Mouse (Mus musculus) splenic B cell, adult 2 months (primary cell): Measurements from ENCODE around the gene Arid3c.
A peak's percentile ranks its signal among the peaks of the same experiment; 100 is the strongest.
"Not testable (repeated sequence)": the region's sequence is repeated elsewhere in the genome, so short reads cannot be mapped to it uniquely, and the experiment has no call there.

ENCODE experiments used
- DNase-seq: peaks from one replicate; pipeline ENCODE4 v3.0.0-alpha.2; 2011; ENCODE audit warnings: low read depth, low spot score
- H3K27me3 ChIP-seq: 2 replicates; pipeline ENCODE4 v1.6.1; 2012; ENCODE audit warnings: mild to moderate bottlenecking, low read length, moderate library complexity, mixed read lengths; ENCODE audit not compliant: control insufficient read depth, poor library complexity, insufficient read depth, severe bottlenecking
- H3K36me3 ChIP-seq: 2 replicates; pipeline ENCODE4 v1.6.1; 2012; ENCODE audit warnings: mild to moderate bottlenecking, low read length, moderate library complexity, mixed read lengths; ENCODE audit not compliant: control insufficient read depth, poor library complexity, insufficient read depth, severe bottlenecking

The Arid3c gene

GRCm38 (mm10) chr4:41702226-41702625 lies 28.7 kb downstream of the Arid3c start:
- H3K27me3 ChIP-seq, H3K36me3 ChIP-seq, DNase-seq: not testable (repeated sequence)

GRCm38 (mm10) chr4:41700224-41700623 lies 30.7 kb downstream of the Arid3c start:
- DNase-seq, H3K27me3 ChIP-seq, H3K36me3 ChIP-seq: not testable (repeated sequence)

GRCm38 (mm10) chr4:41699783-41700182 lies 31.2 kb downstream of the Arid3c start, which contains the start of gene Il11ra1:
TSS of gene Il11ra1 (plus strand) at chr4:41699989.
- DNase-seq, H3K36me3 ChIP-seq, H3K27me3 ChIP-seq: not testable (repeated sequence)

GRCm38 (mm10) chr4:41698421-41699016 lies 32.4 kb downstream of the Arid3c start:
- not testable (repeated sequence) for H3K27me3 ChIP-seq, DNase-seq

GRCm38 (mm10) chr4:41696930-41697841 lies 33.8 kb downstream of the Arid3c start, which contains the start of gene Cntfr:
TSS of gene Cntfr (minus strand) at chr4:41697089.
- DNase-seq: peak; percentile 73
- H3K27me3 ChIP-seq, H3K36me3 ChIP-seq: not testable (repeated sequence)

More at GRCm38 (mm10) chr4:41698421-41699016, 32.4 kb downstream of the Arid3c start:
- not testable (repeated sequence) for H3K36me3 ChIP-seq

GRCm38 (mm10) chr4:41696452-41696851 lies 34.5 kb downstream of the Arid3c start:
- H3K27me3 ChIP-seq, H3K36me3 ChIP-seq, DNase-seq: not testable (repeated sequence)

GRCm38 (mm10) chr4:41695800-41696199 lies 35.1 kb downstream of the Arid3c start:
- not testable (repeated sequence) for H3K27me3 ChIP-seq, H3K36me3 ChIP-seq, DNase-seq

- not testable (repeated sequence) for H3K27me3 ChIP-seq, H3K36me3 ChIP-seq, DNase-seq
Measured at GRCm38 (mm10) chr4:41693511-41693910, 37.4 kb downstream of the Arid3c start.

- H3K36me3 ChIP-seq, DNase-seq, H3K27me3 ChIP-seq: not testable (repeated sequence)
Measured at GRCm38 (mm10) chr4:41690014-41690413, 40.9 kb downstream of the Arid3c start.

- not testable (repeated sequence) for DNase-seq, H3K27me3 ChIP-seq, H3K36me3 ChIP-seq
Measured at GRCm38 (mm10) chr4:41688562-41688961, 42.4 kb downstream of the Arid3c start.

GRCm38 (mm10) chr4:41685882-41686492 lies 45.0 kb downstream of the Arid3c start:
- not testable (repeated sequence) for H3K36me3 ChIP-seq, H3K27me3 ChIP-seq, DNase-seq

GRCm38 (mm10) chr4:41684931-41685453 lies 46.0 kb downstream of the Arid3c start:
- not testable (repeated sequence) for H3K36me3 ChIP-seq, DNase-seq, H3K27me3 ChIP-seq

- H3K27me3 ChIP-seq, DNase-seq, H3K36me3 ChIP-seq: not testable (repeated sequence)
Measured at GRCm38 (mm10) chr4:41684131-41684930, 46.6 kb downstream of the Arid3c start.

GRCm38 (mm10) chr4:41683303-41683702 lies 47.6 kb downstream of the Arid3c start:
- not testable (repeated sequence) for H3K27me3 ChIP-seq, DNase-seq, H3K36me3 ChIP-seq
